Mouse (Mus musculus) megakaryocyte, embryonic 14.5 days (primary cell): Measurements from ENCODE around the gene Ankfy1.

Experiments
- FLI1 ChIP-seq: IDR thresholded peaks from 2 replicates; pipeline ENCODE4 v1.6.1; 2012; ENCODE audit warnings: low read length, inconsistent platforms, mixed read lengths
- GATA1 ChIP-seq: IDR thresholded peaks from 3 replicates; pipeline ENCODE4 v1.6.1; 2012; ENCODE audit warnings: mixed read lengths, low read length, inconsistent platforms, borderline replicate concordance

- TF ChIP-seq GATA1 = no peak
- TF ChIP-seq FLI1 = no peak
These were observed 108.3 kb downstream of the Ankfy1 start for GRCm38 (mm10) chr11:72798112-72798511.
